Comparison of ENCODE assay signal across 8 mouse cellular contexts in the genomic region with DNA sequence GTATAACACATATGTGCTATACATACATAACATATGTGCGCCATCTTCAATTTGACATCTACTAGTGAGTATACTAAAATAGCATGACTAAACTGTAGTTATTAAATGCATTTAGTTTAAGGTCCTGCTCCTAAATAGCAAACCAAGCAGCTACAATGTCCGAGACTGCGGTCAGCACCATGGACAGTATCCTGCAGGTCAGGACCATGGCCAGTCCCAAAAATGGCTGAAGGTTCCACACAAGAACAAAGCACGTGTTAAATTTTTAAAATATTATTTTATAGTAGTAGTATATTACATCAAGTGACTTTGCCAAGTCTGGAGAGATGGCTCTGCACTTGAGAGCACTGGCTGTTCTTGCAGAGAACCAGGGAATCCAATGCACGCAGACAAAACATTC. TPM values are rescaled to one million over a fixed set of nuclear protein-coding genes. Genes with fewer than 3 reads are reported as not detected.
A peak's percentile ranks its signal among the peaks of the same experiment; 100 is the strongest.
DNase-seq lines count a peak whose midpoint lies in the region; ATAC-seq lines count a peak whose summit lies in the region.

No protein-coding gene starts in this region.

- peak; percentile 45 for DNase-seq in kidney, adult 18-20 months
- no peak for DNase-seq in kidney, adult 11 months
- peak; percentile 50 for DNase-seq in adrenal gland, adult 2 months
- DNase-seq in hindlimb bud, embryonic 11.5 days (ENCODE audit: extremely low spot score, low read depth, low spot score) = peak; percentile 22
- no peak for DNase-seq in T-cell, adult 2 months (ENCODE audit: low spot score)
- no peak for DNase-seq in left cerebral cortex, adult 18-20 months (ENCODE audit: low spot score in 2 of 2)
- no peak for DNase-seq in cerebellum, adult 11 months

- 0 out of 2 replicates have a peak, but pooled peaks have one; percentile 47 for ATAC-seq in megakaryocyte-erythroid progenitor cell, adult 5-6 weeks (replicated peaks; ENCODE audit: low FRiP score, low TSS enrichment, poor library complexity, severe bottlenecking)

RNA-seq across cellular contexts. Expression of gene Nsf, which starts 33.2 kb away (rescaled TPM):
- total RNA-seq in adrenal gland, adult 2 months (2021) = 100 to 1,000 TPM; 101 to 180 TPM
- polyA plus RNA-seq in adrenal gland, adult 2 months (2012; rRNA removed) = 46.7 and 86.7 TPM in 2 replicates
- total RNA-seq in megakaryocyte-erythroid progenitor cell, adult 5-6 weeks (2014; fragmentation: Nextera tagmentation) = 44.6 and 58.6 TPM in 2 replicates
- 39.2 and 42.7 TPM in 2 replicates for total RNA-seq in megakaryocyte-erythroid progenitor cell, adult 5-6 weeks (2017)
- total RNA-seq in left cerebral cortex, adult 18-20 months (2021) = 1,000 to 10,000 TPM; 1,028 to 1,036 TPM

RNA-seq across cellular contexts. Expression of gene Arf2, which starts 45.9 kb away (rescaled TPM):
- total RNA-seq in adrenal gland, adult 2 months (2021) = 10 to 100 TPM; 47.2 to 54.9 TPM
- polyA plus RNA-seq in adrenal gland, adult 2 months (2012; rRNA removed) = 4.5 and 4.6 TPM in 2 replicates
- 7.6 and 16.8 TPM in 2 replicates for total RNA-seq in megakaryocyte-erythroid progenitor cell, adult 5-6 weeks (2014; fragmentation: Nextera tagmentation)
- total RNA-seq in megakaryocyte-erythroid progenitor cell, adult 5-6 weeks (2017) = 13.9 and 27.0 TPM in 2 replicates
- total RNA-seq in left cerebral cortex, adult 18-20 months (2021) = 10 to 100 TPM; 53.2 to 57.6 TPM

Comparison
In these comparisons a context has a peak if more than half of its experiments do, and no peak if none do; other contexts are left out.
1. DNase-seq: peak in kidney, adult 18-20 months (single experiment), adrenal gland, adult 2 months (single experiment) and hindlimb bud, embryonic 11.5 days (single experiment); none in kidney, adult 11 months (single experiment), T-cell, adult 2 months (single experiment), left cerebral cortex, adult 18-20 months (0 of 2) and cerebellum, adult 11 months (single experiment).
2. RNA of gene Nsf, which starts 33.2 kb away (total RNA-seq): 1,028 to 1,036 TPM in left cerebral cortex, adult 18-20 months; 101 to 180 TPM in adrenal gland, adult 2 months and 39.2 to 58.6 TPM in megakaryocyte-erythroid progenitor cell, adult 5-6 weeks; every median in the first group is over 4 times any median in the second.